Mouse (Mus musculus): ENCODE measurements around the gene Pdia4. TPM values are rescaled to one million over a fixed set of nuclear protein-coding genes. Genes with fewer than 3 reads are reported as not detected.
"Not testable (repeated sequence)": the region's sequence is repeated elsewhere in the genome, so short reads cannot be mapped to it uniquely, and the experiment has no call there.

The Pdia4 gene
- total RNA-seq, 2 experiments from 2014 or later: 48.3 to 54.3 TPM

DNA sequence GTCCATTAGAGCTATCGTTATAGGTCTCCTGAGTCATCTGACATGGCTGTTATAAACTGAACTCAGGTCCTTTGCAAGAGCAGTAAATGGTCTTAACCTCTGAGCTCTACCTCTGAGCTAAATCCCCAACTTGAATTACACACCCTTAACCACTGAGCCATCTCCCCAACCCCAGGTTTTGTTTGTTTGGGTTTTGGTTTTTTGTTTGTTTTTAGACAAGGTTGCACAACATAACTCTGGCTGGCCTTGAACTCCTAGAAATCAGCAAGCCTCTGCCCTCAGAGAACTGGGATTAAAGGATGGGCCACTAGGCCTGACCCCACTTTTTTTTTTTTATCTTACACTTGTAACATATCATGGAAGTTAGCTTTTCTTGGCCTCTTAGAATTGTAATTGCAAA lies 2.9 kb upstream of the Pdia4 start:
- intact Hi-C loops (cut with DNase I): no loop called here
- no peak for DNase-seq (ENCODE audit: low spot score)

- DNase-seq (ENCODE audit: low spot score): no peak
- intact Hi-C loops (cut with DNase I): no loop called here
Observed at GRCm38 (mm10) chr6:47812271-47812915, 837 bp downstream of the Pdia4 start.

DNA sequence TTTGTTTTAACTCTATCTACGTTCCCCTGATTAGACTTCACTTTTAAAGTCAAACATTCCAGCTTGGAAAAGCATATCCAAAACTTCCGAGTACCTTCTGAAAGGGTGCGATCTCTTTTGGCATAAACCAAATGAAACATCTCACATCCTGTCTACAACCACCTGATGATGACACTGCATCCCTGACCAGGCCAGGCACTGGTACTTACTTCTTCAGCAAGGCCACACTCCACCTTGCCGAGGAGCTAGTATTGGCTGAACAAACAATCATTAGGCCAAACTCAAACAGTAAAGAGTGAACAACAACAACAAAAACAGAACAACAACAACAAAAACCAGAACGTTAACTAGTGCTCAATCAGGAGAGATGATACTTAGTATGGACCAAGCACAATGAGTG lies 1.9 kb downstream of the Pdia4 start:
- intact Hi-C loops (cut with DNase I): loop anchor here (2.0 kb wide), 1 partner anchor 17 kb away; no protein-coding TSS in a partner anchor
- no peak for DNase-seq (ENCODE audit: low spot score)

DNA sequence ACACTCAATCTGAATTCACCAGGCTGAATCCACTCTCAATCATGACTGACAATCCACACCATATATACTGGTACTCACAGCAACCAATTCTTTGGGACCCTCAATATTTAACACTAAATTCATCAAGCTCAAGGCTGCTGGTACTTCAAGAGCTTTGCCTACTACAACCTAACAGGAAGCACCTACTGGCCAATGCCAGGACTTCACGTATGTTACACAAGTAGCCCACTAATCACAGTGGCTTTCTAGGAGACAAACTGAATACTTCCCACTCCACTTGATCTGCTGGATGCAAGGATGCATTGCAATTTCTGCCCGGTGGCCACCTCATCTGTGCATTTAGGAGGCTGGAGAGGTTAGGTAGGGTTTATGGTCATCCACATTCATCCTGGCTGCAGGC lies 3.0 kb downstream of the Pdia4 start:
- intact Hi-C loops (cut with DNase I): loop anchor here (2.0 kb wide), 1 partner anchor 19 kb away; no protein-coding TSS in a partner anchor
- no peak for DNase-seq (ENCODE audit: low spot score)

DNA sequence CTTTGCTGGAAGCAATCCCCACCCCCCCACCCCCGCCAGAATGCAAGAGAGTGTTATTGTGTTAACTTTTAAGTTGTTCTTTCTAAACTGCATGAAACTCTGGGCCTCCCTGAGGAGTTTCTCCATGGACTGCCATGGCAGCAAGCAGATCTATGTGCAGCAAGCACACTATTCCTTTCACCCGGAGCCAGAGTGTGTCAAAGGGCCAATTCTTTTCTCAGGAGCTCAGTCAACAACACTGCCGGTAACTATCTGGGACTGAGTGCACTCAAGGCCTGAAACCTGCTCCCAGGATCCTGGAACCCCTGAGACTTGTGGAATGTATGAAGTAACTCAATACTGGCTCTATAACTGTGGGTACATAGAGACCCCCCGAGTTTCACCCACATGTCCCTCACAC lies 4.2 kb downstream of the Pdia4 start:
- intact Hi-C loops (cut with DNase I): no loop called here
- DNase-seq (ENCODE audit: low spot score): no peak

DNA sequence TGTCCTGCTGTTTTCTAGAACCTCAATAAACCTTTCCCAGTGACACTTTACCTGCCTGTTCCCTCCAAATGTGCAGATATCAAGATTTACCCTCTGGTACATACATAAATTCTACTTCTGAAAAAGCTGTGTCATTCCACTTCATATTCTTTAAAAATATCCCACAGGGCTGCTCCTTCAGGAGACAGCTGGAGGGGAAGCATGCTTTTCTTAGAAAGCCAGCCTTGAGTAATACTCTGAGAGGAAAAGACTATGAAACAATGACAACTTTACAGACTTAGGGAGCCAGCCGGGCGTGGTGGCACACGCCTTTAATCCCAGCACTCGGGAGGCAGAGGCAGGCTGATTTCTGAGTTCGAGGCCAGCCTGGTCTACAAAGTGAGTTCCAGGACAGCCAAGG lies 4.7 kb downstream of the Pdia4 start:
- DNase-seq (ENCODE audit: low spot score): no peak
- intact Hi-C loops (cut with DNase I): no loop called here

- intact Hi-C loops (cut with DNase I): no loop called here
Observed at GRCm38 (mm10) chr6:47807419-47807818, 5.8 kb downstream of the Pdia4 start.

DNA sequence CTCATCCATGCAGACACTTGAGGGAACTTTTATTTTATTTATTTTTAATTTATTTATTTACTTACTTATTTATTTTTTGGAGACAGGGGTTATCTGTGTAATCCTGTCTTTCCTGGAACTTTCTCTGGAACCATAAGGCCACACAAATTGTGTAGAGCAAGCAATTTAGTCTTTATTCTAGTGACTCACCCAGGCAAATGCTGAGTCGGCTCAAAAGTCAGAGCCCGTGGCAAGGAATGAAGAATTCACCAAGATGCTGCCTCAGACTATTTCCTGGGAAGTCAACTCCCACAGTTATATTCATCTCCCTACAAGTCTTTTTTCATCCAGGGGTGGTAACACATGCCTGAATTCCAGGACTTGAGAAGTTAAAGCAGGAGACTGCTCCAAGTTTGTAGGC lies 7.7 kb downstream of the Pdia4 start:
- intact Hi-C loops (cut with DNase I): no loop called here
- no peak for DNase-seq (ENCODE audit: low spot score)

More at GRCm38 (mm10) chr6:47807419-47807818, 5.8 kb downstream of the Pdia4 start:
- no peak for DNase-seq (ENCODE audit: low spot score)

GRCm38 (mm10) chr6:47799079-47799478 lies 14.2 kb downstream of the Pdia4 start:
- intact Hi-C loops (cut with DNase I): loop anchor here (1.0 to 2.0 kb wide), 2 partner anchors 16 to 31 kb away; partner anchors contain the start of gene Zfp786
- no peak for DNase-seq (ENCODE audit: low spot score)

DNA sequence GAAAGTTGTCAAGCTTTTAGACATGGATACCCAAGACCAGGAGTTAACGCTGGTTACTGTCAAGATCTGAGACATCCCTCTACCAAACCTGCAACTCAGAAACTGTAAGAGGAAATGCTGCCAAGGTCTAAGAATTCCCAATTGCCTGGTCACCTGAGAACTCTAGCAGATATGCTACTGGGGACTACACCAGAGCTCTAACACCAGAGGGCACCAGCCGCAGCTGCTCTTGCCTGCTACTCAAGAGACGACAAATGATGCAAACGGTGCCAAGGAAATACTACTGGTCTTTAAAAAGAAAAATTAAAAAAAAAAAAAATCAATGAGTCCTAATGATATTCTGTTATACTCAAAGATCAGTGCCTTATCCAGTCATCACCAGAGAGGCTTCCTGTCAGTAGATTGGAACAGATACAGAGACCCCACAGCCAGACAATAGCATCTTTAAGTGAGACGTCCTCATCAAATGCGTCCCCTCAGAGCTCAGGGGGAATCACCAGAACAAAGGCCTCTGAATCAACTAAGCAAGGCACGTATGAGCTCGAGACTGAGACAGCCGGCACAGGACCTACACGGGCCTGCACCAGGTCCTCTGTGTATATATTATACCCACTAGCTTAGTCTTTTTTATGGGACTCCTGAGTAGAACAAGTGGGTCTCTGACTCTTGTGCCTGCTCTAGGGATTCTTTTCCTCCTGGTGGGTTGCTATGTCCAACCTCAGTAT lies 19.0 kb downstream of the Pdia4 start:
- no peak for DNase-seq (ENCODE audit: low spot score)
- intact Hi-C loops (cut with DNase I): no loop called here

GRCm38 (mm10) chr6:47793284-47793683 lies 19.9 kb downstream of the Pdia4 start:
- DNase-seq (ENCODE audit: low spot score): no peak
- intact Hi-C loops (cut with DNase I): no loop called here

GRCm38 (mm10) chr6:47792533-47792932 lies 20.7 kb downstream of the Pdia4 start:
- intact Hi-C loops (cut with DNase I): no loop called here
- no peak for DNase-seq (ENCODE audit: low spot score)

- no peak for DNase-seq (ENCODE audit: low spot score)
- intact Hi-C loops (cut with DNase I): no loop called here
Observed at GRCm38 (mm10) chr6:47790745-47791144, 22.5 kb downstream of the Pdia4 start.

- intact Hi-C loops (cut with DNase I): loop anchor here (5.0 kb wide), 1 partner anchor 88 kb away; the partner anchor contains the start of gene Zfp282
- DNase-seq (ENCODE audit: low spot score): no peak
Observed at GRCm38 (mm10) chr6:47788821-47789220, 24.4 kb downstream of the Pdia4 start.

GRCm38 (mm10) chr6:47787941-47788736 lies 25.1 kb downstream of the Pdia4 start:
- peak; percentile 75 for DNase-seq (ENCODE audit: low spot score)
- intact Hi-C loops (cut with DNase I): loop anchor here (5.0 kb wide), 1 partner anchor 89 kb away; the partner anchor contains the start of gene Zfp282

- intact Hi-C loops (cut with DNase I): loop anchor here (5.0 kb wide), 1 partner anchor 92 kb away; the partner anchor contains the start of gene Zfp282
- no peak for DNase-seq (ENCODE audit: low spot score)
Observed at GRCm38 (mm10) chr6:47784707-47785412, 28.4 kb downstream of the Pdia4 start.

GRCm38 (mm10) chr6:47781091-47781968 lies 31.9 kb downstream of the Pdia4 start:
- no peak for DNase-seq (ENCODE audit: low spot score)
- intact Hi-C loops (cut with DNase I): no loop called here

- no peak for DNase-seq (ENCODE audit: low spot score)
- intact Hi-C loops (cut with DNase I): no loop called here
Observed at GRCm38 (mm10) chr6:47780576-47781013, 32.6 kb downstream of the Pdia4 start.

DNA sequence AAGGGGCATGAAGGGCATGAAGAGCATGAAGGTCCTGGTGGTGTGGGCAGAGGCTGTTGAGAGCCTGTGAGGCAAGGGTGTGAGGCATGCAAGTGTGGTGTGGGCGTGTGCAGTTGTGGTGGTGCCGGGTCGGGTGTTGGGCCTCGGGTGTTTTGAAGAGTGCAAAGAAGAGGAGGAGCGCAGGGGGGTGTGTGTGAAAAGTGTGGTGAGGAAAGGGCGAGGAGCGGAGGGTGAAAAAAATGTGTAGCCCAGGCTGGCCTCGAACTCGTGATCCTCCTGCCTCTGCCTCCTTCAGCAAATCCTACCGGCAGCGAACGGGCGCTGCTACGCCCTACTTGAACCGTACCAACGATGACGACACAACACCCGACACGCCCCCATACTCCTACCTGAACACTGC lies 41.5 kb downstream of the Pdia4 start:
- not testable (repeated sequence) for DNase-seq (ENCODE audit: low spot score)

More for the DNA sequence above, 41.5 kb downstream of the Pdia4 start:
- intact Hi-C loops (cut with DNase I): not testable (repeated sequence)

Measured in heart, postnatal 25 days (tissue).